Mouse (Mus musculus) frontal cortex, postnatal 10 days (tissue): ENCODE measurements around the gene Olfr638.
"Not testable (repeated sequence)": the region's sequence is repeated elsewhere in the genome, so short reads cannot be mapped to it uniquely, and the experiment has no call there.

Experiments used
- DNase-seq, 2 experiments: peaks; one replicate each; pipeline ENCODE4 v3.0.0; 2022; ENCODE audit warnings: low spot score in 2 of 2, mixed read lengths in 1 of 2

Olfr638 gene

GRCm38 (mm10) chr7:103998446-103998845, at the start of gene Olfr638:
Gene Olfr638 (plus strand): TSS chr7:103998746.
- DNase-seq = no peak

- DNase-seq = not testable (repeated sequence)
Measured at GRCm38 (mm10) chr7:103966873-103967272, 31.7 kb upstream of the Olfr638 start.

GRCm38 (mm10) chr7:103970852-103971251, 27.7 kb upstream of the Olfr638 start, which contains the start of gene Olfr635:
Gene Olfr635 (plus strand): TSS chr7:103971152.
- DNase-seq = no peak

DNA sequence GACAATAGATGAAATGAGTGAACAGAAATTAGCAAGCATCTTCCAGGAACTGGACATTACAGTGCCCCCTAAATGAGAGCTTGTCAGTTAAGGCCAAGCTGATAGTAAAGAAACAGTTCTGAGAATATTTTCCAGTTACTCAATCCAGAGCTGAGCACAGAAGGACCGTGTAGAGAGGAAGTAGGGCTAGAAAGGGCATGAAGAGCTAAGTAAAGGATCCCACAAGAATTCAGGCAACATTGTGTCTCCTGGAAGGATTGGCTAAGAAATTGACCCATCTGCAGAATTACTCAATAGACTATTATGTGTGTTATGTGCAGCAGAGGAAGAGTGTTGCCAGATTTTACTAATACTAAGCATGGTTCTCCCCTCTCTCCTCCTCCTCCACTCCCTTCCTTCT, 26.8 kb upstream of the Olfr638 start:
- DNase-seq = no peak

DNA sequence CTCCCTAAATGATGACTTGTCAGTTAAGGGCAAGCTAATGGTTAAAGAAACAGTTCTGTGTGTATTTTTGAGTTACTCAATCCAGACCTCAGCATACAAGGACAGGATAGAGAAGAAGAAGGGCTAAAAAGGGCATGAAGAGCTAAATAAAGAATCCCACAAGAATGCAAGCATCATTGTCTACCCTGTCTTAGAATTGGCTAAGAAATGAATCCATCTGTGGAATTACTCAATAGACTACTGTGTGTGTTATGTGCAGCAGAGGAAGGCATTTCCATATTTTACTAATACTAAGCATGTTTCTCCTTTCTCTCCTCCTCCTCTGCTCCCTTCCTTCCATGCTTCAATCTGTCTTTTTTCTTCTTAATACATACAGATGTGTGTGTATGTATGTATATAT, 578 bp downstream of the Olfr638 start:
- no peak for DNase-seq

- no peak for DNase-seq
Measured at GRCm38 (mm10) chr7:104017203-104017602, 18.7 kb downstream of the Olfr638 start, which contains the start of gene Olfr639. Gene Olfr639 (minus strand): TSS chr7:104017303.

DNA sequence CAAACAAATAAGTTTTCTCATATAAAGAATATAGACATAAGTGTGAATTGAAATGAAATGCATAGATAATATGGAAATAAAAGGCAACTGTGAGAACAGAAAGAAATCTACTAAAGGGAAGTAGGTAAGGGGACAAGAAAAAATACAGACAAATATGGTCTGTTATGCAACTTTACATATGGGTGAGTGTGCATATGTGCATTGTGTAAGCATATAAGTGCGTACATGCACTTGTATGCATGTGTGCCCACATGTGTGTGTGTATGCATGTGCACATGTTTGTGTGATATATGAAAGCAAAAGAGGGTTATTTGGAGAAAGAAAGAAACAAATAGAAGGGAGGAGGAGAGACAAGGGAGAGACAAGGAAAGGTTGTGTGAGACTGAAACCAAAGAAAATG, 20.4 kb downstream of the Olfr638 start:
- no peak for DNase-seq

- no peak for DNase-seq
Measured at GRCm38 (mm10) chr7:104021651-104022050, 23.1 kb downstream of the Olfr638 start.

DNA sequence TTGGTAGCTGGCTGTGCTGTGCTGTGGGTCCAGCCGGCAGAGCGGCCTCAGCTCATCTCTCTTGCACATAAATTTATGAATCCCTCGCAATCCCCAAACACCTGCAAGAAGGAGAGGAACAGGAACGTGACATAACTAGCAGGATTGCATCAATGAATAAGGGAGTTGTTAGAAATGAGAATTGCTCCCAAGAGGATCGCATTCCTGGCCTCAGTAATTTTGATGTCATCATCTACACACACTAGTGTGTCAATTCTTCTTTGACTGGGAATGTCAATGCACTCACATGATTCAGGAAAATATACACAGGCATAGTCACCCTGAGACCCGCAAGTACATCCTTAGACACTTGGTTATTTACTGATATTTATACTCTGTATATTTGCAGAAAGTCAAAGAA, 26.9 kb downstream of the Olfr638 start, which contains the start of gene Olfr640:
Gene Olfr640, minus strand, starts transcription at position 101 of the 400 bp plus-strand sequence.
- no peak for DNase-seq

- no peak for DNase-seq
Measured at GRCm38 (mm10) chr7:104026978-104027377, 28.4 kb downstream of the Olfr638 start.

- DNase-seq = no peak
Measured at GRCm38 (mm10) chr7:104035145-104035544, 36.6 kb downstream of the Olfr638 start, which contains the start of gene Olfr641. Gene Olfr641 (plus strand): TSS chr7:104035445.

GRCm38 (mm10) chr7:104050745-104051144, 52.2 kb downstream of the Olfr638 start:
- DNase-seq = no peak

- DNase-seq = no peak
Measured at GRCm38 (mm10) chr7:104052566-104052965, 54.0 kb downstream of the Olfr638 start, which contains the start of gene Olfr642. Gene Olfr642 (minus strand): TSS chr7:104052666.
